Mouse (Mus musculus): Measurements from ENCODE around the gene Mrpl39. TPM values are rescaled to one million over a fixed set of nuclear protein-coding genes. Genes with fewer than 3 reads are reported as not detected.

Gene Mrpl39
- 2.5 and 7.5 TPM in 2 replicates for polyA plus RNA-seq (2012; rRNA removed; ENCODE audit: low replicate concordance)

DNA sequence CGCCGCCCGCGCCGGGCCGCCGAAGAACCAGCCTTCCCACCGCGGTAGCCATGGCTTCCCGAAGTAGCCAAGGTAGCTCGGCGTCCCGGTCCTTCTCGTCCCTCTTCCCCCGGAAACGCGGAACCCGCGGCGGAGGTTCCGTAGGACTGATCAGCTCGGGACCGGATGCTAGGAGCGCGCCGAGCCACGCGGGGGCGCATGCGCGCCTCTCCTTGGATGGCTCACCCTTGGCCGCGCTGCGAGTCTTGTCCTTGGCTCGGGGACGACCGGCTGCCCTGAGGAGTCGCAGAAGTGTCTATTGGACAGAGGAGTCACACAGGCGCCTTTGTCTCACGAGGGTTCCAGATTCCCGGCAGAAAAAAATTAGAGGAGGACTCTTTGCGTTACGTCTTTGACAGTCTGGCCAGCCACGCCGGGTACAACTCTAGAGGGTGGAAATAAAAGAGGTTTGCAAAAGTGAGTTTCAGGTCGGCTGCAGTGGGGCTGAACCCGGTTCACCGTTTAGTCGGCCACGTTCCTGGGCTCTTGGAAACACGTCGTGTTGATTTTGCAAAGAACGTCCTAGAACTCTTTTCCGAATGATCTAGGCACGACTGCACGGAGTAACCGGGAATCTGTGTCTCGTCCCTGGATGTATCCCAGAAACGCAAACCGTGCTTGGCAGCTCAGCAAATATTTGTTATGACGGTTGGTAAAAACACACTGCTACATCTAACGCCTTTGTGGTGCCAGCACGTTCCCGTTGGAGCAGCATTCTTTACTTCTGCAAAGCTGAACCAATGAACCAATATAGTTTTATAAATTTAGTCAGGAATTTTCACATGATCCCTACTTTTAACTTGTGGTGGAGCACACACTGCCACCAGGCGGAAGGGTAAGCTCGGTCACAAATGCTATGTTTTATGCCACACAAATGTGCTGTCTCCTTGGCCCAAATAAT lies at the start of gene Mrpl39:
TSS of gene Mrpl39 (minus strand) at position 577 of the 940 bp plus-strand sequence.

GRCm38 (mm10) chr16:84774003-84774703 lies 38.6 kb upstream of the Mrpl39 start, which contains the start of gene Jam2:
Gene Jam2, plus strand, starts transcription at chr16:84774123.

Other genes starting within 250 kb of the Mrpl39 start
- not detected in 2 replicates for gene A730009L09Rik, start 220.6 kb downstream of the Mrpl39 start, polyA plus RNA-seq (2012; rRNA removed; ENCODE audit: low replicate concordance)
- gene Jam2, start 38.4 kb upstream of the Mrpl39 start, polyA plus RNA-seq (2012; rRNA removed; ENCODE audit: low replicate concordance) = 1.1 and 2.4 TPM in 2 replicates
- gene Gabpa, start 99.2 kb upstream of the Mrpl39 start, polyA plus RNA-seq (2012; rRNA removed; ENCODE audit: low replicate concordance) = 2.0 TPM in 2 replicates
- 115 and 198 TPM in 2 replicates for gene Atp5j, start 99.9 kb upstream of the Mrpl39 start, polyA plus RNA-seq (2012; rRNA removed; ENCODE audit: low replicate concordance)